Mouse (Mus musculus): ENCODE data around the gene Arhgef6.
A peak's percentile ranks its signal among the peaks of the same experiment; 100 is the strongest.

Gene Arhgef6

GRCm38 (mm10) chrX:57338371-57339211 lies at the start of gene Arhgef6:
Arhgef6 (minus strand) TSS chrX:57338729.
- peak; percentile 22 to 41 for DNase-seq

GRCm38 (mm10) chrX:57380915-57381314 lies 42.4 kb upstream of the Arhgef6 start:
- no peak for DNase-seq

- no peak for DNase-seq
Measured at GRCm38 (mm10) chrX:57378579-57378978, 40.0 kb upstream of the Arhgef6 start.

- DNase-seq: no peak
Measured at GRCm38 (mm10) chrX:57377096-57377495, 38.6 kb upstream of the Arhgef6 start.

DNA sequence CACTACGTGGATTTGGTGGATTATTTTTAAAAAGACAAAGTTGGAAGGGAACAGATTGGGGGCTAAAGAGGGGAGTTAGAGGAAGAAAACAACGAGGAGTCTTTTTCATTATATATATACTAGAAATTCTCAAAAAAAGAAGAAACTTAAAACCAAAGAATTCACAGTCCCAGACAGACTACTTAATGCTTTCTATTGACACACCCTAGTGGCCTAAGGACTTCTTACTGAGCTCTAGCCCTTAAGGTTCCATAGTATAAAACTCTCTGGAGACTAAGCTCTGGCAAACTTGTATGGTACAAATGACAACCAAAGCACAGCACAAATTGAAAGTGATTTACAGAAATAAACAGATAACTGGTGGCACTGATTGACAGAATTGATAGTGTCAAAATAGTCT lies 35.5 kb upstream of the Arhgef6 start:
- no peak for DNase-seq

- DNase-seq: no peak
Measured at GRCm38 (mm10) chrX:57373543-57373942, 35.0 kb upstream of the Arhgef6 start.

GRCm38 (mm10) chrX:57372965-57373364 lies 34.4 kb upstream of the Arhgef6 start:
- no peak for DNase-seq

DNA sequence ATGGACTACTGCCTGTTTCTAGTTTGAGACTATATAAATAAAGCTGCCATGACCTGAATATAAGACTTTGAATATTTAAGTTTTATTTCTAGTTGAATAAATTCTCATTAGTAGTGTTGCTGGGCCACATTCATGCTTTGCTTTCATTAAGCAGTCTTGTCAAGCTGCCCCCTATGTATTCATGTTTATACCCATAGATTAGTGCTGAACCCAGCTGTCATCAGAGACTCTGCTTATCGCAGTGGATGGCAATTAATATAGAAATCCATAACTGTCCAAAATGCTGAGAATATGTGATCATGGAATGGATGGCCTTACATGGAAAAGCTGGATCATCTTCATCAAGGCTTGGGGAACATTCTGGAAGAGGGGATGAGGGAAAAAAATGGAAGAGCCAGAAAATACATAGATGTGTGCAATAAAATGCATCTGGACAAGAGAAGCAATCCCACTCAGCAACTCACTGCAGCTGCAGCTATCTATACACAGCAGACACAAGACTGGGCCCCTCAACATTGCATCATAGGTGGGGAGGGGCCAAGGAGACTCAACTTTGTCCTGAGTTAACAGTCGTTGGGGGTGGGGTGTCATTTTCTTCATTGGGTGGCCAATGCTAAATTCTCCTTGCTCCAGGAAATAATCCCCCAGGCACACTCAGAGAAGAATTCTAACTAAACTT lies 26.5 kb upstream of the Arhgef6 start:
- DNase-seq: no peak

GRCm38 (mm10) chrX:57359316-57359715 lies 20.8 kb upstream of the Arhgef6 start:
- DNase-seq: no peak

DNA sequence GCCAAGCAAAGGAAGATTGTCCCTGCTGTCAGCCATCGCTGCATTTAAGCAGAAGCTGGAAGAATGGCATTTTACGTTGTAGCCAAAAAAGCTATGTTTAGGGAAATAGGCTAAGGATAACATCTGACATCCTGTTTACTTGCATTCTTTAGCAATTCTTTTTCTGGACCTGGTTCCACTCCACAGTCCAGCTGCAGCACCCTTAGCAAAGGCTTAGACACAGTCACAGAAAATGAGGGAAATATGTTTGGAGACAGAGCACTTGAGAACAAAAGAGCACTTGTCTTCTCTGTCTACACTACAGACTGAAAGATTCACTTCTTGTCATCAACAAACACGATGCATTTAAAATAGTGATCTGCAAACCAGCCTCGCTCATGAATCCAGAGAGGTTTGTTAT lies 691 bp upstream of the Arhgef6 start:
- no peak for DNase-seq

DNA sequence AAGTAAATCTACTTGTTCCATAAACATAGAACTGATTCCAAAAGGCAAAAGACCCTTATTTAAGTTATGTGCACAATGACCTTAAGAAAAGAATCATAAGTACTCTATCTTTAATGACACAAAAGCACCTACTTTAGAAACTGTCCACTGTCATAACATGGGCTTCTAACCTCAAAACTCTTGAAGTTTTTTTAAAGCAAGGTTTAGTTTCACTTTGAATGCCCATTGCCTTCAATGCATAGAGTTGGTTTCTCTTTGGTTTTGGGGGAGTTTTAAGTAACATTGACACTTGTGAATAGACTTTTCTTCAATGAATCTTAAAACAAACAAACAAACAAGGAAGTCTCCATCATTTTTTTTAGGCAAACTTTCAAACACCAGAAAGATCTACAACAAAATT lies 947 bp downstream of the Arhgef6 start:
- DNase-seq: no peak

GRCm38 (mm10) chrX:57336958-57337357 lies 1.6 kb downstream of the Arhgef6 start:
- DNase-seq: peak; percentile 28 to 32

- no peak for DNase-seq
Measured at GRCm38 (mm10) chrX:57335313-57335712, 3.2 kb downstream of the Arhgef6 start.

DNA sequence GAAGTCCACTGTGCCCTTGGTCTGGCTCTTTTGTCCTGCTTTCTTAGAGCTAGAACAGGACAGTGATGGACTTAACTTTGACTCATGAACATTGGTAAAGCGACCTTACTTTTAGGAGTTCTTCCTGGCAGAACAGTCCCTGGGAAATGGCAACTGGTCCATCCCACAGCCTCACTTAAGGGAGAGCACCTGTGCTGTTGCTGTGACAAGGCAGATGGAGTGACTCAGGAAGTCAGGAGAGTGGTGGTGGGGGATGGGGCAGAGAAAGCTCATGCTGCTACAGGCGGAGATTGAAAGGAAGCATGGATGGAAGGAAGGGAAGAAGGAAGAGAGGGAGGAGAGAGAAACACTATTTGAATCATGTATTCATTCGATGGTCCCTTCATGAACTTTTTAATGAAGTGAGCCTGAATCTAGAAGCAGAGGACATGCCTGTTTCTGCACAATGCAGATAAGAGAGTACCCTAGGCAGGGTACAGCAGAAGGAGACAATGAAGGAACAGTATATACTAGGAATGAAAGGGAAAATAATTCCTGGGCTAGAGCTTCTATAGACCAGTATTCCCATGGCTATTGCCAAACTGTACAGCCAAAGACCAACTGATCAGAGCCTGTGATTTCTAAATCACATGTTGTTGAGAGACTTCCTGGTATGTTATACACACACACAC lies 10.7 kb downstream of the Arhgef6 start:
- no peak for DNase-seq

- peak; percentile 52 to 53 for DNase-seq
Measured at GRCm38 (mm10) chrX:57326487-57327221, 11.9 kb downstream of the Arhgef6 start.

- DNase-seq: no peak
Measured at GRCm38 (mm10) chrX:57325861-57326461, 12.6 kb downstream of the Arhgef6 start.

DNA sequence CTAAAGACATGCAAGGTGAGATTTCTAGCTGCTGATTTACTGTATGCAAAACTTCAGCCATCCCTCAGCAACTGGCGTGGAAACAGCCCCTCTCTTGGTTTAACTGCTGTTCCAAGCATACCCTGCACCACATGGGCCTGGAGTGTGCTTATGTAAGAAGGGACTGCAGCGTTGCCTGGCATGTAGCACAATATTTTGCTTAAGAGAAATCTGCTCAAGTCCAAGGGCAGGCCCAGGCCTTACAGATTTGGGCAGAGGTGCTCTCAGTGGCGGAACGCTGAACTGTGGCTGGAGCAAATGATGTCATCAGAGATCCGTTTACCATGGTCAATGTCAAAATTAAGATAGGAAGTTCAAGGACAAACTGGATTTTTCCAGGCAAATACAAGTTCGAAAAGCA lies 13.6 kb downstream of the Arhgef6 start:
- no peak for DNase-seq

GRCm38 (mm10) chrX:57312066-57312465 lies 26.5 kb downstream of the Arhgef6 start:
- no peak for DNase-seq

DNA sequence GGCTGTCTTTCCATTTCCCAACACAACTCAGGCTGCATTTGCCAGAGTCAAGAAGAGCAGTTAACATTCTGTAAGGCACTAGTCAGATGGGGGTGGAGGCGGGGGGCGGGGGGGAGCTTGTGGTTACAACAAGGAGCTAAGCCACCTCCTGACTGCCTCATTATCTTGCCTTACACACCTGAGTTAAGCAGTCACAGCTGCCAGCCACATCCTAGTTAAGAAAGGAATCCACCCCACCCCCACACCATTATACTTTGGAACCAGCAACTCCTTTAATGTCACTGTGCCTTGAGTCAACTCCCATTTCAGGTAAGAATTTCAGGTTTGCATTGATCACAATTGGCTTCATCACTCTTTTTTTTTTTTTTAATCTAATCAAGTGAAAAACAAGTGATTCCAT lies 28.5 kb downstream of the Arhgef6 start:
- DNase-seq: no peak

DNA sequence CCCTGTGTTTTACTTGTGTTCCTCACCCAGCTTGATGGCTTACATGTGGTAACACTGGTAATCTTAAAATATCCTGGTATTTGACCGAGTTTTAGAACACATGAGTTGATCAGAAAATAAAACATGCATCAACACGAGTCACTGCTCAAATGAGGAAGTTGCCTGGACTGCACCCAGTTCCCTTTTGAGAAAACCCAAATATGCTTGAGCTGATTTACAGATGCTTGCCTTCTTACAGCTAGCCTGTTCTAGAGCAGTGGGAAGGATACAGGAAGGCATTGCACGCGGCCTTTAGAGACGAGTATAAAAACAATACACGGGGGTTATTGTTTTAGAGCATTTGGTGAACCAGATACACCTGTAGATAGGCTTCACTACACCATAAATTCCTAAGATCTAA lies 31.8 kb downstream of the Arhgef6 start:
- peak; percentile 41 to 44 for DNase-seq

GRCm38 (mm10) chrX:57304784-57305287 lies 33.7 kb downstream of the Arhgef6 start:
- peak; percentile 57 to 59 for DNase-seq

- peak; percentile 37 to 42 for DNase-seq
Measured at GRCm38 (mm10) chrX:57303188-57303878, 35.2 kb downstream of the Arhgef6 start.
